Mouse (Mus musculus) stomach, embryonic 15.5 days (tissue): ENCODE results near the gene Ikzf2. TPM values are rescaled to one million over a fixed set of nuclear protein-coding genes. Genes with fewer than 3 reads are reported as not detected.

ENCODE experiments used
- ATAC-seq: fragments of 200-750 bp; cut with Nextera tagmentation; 2 replicates; pipeline ENCODE4 v1.8.0; 2017; ENCODE audit warnings: low read depth, moderate number of reproducible peaks, moderate TSS enrichment; ENCODE audit not compliant: insufficient read depth, low FRiP score
- H3K27ac ChIP-seq: fragments of 300-500 bp; sonication (generic); 2 replicates; pipeline ENCODE4 v1.5.1; 2015; ENCODE audit warnings: mild to moderate bottlenecking, inconsistent platforms
- H3K27me3 ChIP-seq: fragments of 300-500 bp; sonication (generic); replicated peaks from 2 replicates; pipeline ENCODE4 v1.6.1; 2015; ENCODE audit warnings: inconsistent platforms
- H3K36me3 ChIP-seq: fragments of 300-500 bp; sonication (generic); 2 replicates; pipeline ENCODE4 v1.6.1; 2015; ENCODE audit warnings: inconsistent platforms
- H3K4me1 ChIP-seq: fragments of 300-500 bp; sonication (generic); 2 replicates; pipeline ENCODE4 v1.6.1; 2015; ENCODE audit warnings: inconsistent platforms
- H3K4me2 ChIP-seq: fragments of 300-500 bp; sonication (generic); 2 replicates; pipeline ENCODE4 v1.6.1; 2015; ENCODE audit warnings: mild to moderate bottlenecking, inconsistent platforms
- H3K4me3 ChIP-seq: fragments of 300-500 bp; sonication (generic); replicated peaks from 2 replicates; pipeline ENCODE4 v1.5.1; 2015; ENCODE audit warnings: inconsistent platforms
- H3K9ac ChIP-seq: fragments of 300-500 bp; sonication (generic); 2 replicates; pipeline ENCODE4 v1.6.1; 2015; ENCODE audit warnings: inconsistent platforms
- H3K9me3 ChIP-seq: fragments of 300-500 bp; sonication (generic); 2 replicates; pipeline ENCODE4 v1.6.1; 2016; ENCODE audit warnings: inconsistent platforms
- WGBS: fragments of 180-500 bp; shearing (Covaris S2); methylation state at CpG from one replicate; pipeline ENCODE4 v1.1.7; 2015; 5-methylcytosine and 5-hydroxymethylcytosine counted together
- polyA plus RNA-seq: library from polyadenylated mRNA; unstranded; fragments of >200 nt; fragmentation: Nextera tagmentation; extraction: Ambion mirVana; gene quantifications from 2 replicates; pipeline ENCODE4 v1.2.1, GENCODE M21; 2015

Ikzf2 gene
- polyA plus RNA-seq, 1 experiment from 2014 or later, result 7.1 TPM

- no peaks in the 10 kb centered on the region for H3K36me3 ChIP-seq
- H3K4me2 ChIP-seq, result no peak overlapping the region
- no peaks in the 10 kb centered on the region for H3K4me1 ChIP-seq
- no peak overlapping the region for H3K9ac ChIP-seq
- no peak for ATAC-seq
- 53% methylated on average over 4 of the region's 4 CpGs for WGBS
- H3K9me3 ChIP-seq, result no peaks in the 10 kb centered on the region
- H3K4me3 ChIP-seq, result no peak overlapping the region
- H3K27me3 ChIP-seq, result no peaks in the 10 kb centered on the region
- no peak overlapping the region for H3K27ac ChIP-seq
Measured at GRCm38 (mm10) chr1:69535507-69535906, 151.5 kb downstream of the Ikzf2 start.

GRCm38 (mm10) chr1:69533048-69533447 lies 154.0 kb downstream of the Ikzf2 start:
- 89% methylated on average over 10 of the region's 10 CpGs for WGBS
- no peak overlapping the region for H3K4me3 ChIP-seq
- H3K4me1 ChIP-seq, result no peaks in the 10 kb centered on the region
- H3K27ac ChIP-seq, result no peak overlapping the region
- H3K9me3 ChIP-seq, result no peaks in the 10 kb centered on the region
- no peaks in the 10 kb centered on the region for H3K36me3 ChIP-seq
- H3K27me3 ChIP-seq, result no peaks in the 10 kb centered on the region
- no peak overlapping the region for H3K9ac ChIP-seq
- H3K4me2 ChIP-seq, result no peak overlapping the region
- no peak for ATAC-seq

GRCm38 (mm10) chr1:69528696-69529095 lies 158.3 kb downstream of the Ikzf2 start:
- 55% methylated on average over 4 of the region's 4 CpGs for WGBS
- no peaks in the 10 kb centered on the region for H3K9me3 ChIP-seq
- H3K9ac ChIP-seq, result no peak overlapping the region
- H3K4me3 ChIP-seq, result no peak overlapping the region
- H3K4me2 ChIP-seq, result no peak overlapping the region
- H3K4me1 ChIP-seq, result no peaks in the 10 kb centered on the region
- no peaks in the 10 kb centered on the region for H3K36me3 ChIP-seq
- H3K27ac ChIP-seq, result no peak overlapping the region
- no peak for ATAC-seq
- H3K27me3 ChIP-seq, result no peaks in the 10 kb centered on the region

GRCm38 (mm10) chr1:69521656-69522055 lies 165.4 kb downstream of the Ikzf2 start:
- Histone ChIP-seq H3K9me3 (no peaks in the 10 kb centered on the region), H3K36me3 (no peaks in the 10 kb centered on the region), H3K4me1 (no peaks in the 10 kb centered on the region), H3K27me3 (no peaks in the 10 kb centered on the region), H3K27ac (no peak overlapping the region), H3K4me2 (no peak overlapping the region), H3K4me3 (no peak overlapping the region), H3K9ac (no peak overlapping the region)
- 83% methylated on average over 2 of the region's 2 CpGs for WGBS
- ATAC-seq, result no peak

- no peak overlapping the region for H3K9ac ChIP-seq
- ATAC-seq, result no peak
- no peaks in the 10 kb centered on the region for H3K9me3 ChIP-seq
- no peak overlapping the region for H3K4me2 ChIP-seq
- H3K36me3 ChIP-seq, result no peaks in the 10 kb centered on the region
- H3K4me1 ChIP-seq, result no peaks in the 10 kb centered on the region
- H3K27ac ChIP-seq, result no peak overlapping the region
- 91% methylated on average over 4 of the region's 4 CpGs for WGBS
- H3K27me3 ChIP-seq, result no peaks in the 10 kb centered on the region
- H3K4me3 ChIP-seq, result no peak overlapping the region
Measured at GRCm38 (mm10) chr1:69519356-69519755, 167.7 kb downstream of the Ikzf2 start.

GRCm38 (mm10) chr1:69518012-69518411 lies 169.0 kb downstream of the Ikzf2 start:
- 70% methylated on average over 4 of the region's 4 CpGs for WGBS
- H3K9me3 ChIP-seq, result no peaks in the 10 kb centered on the region
- H3K9ac ChIP-seq, result no peak overlapping the region
- H3K27ac ChIP-seq, result no peak overlapping the region
- no peak for ATAC-seq
- H3K4me3 ChIP-seq, result no peak overlapping the region
- H3K36me3 ChIP-seq, result no peaks in the 10 kb centered on the region
- H3K27me3 ChIP-seq, result no peaks in the 10 kb centered on the region
- H3K4me2 ChIP-seq, result no peak overlapping the region
- H3K4me1 ChIP-seq, result no peaks in the 10 kb centered on the region

- Histone ChIP-seq H3K36me3 (no peaks in the 10 kb centered on the region), H3K27ac (peak overlapping the region; percentile 16; the same call in 1 of the 2 replicates), H3K9me3 (no peaks in the 10 kb centered on the region), H3K9ac (no peak overlapping the region), H3K27me3 (no peaks in the 10 kb centered on the region), H3K4me3 (no peak overlapping the region), H3K4me2 (no peak overlapping the region), H3K4me1 (no peaks in the 10 kb centered on the region)
- WGBS, result 70% methylated on average over 5 of the region's 5 CpGs
- ATAC-seq, result 0 out of 2 replicates have a peak, but pooled peaks have one; percentile 43
Measured at GRCm38 (mm10) chr1:69516144-69516543, 170.9 kb downstream of the Ikzf2 start.

GRCm38 (mm10) chr1:69513595-69514250 lies 173.3 kb downstream of the Ikzf2 start:
- ATAC-seq, result peak; percentile 39; the same call in 1 of the 2 replicates

GRCm38 (mm10) chr1:69508275-69508674 lies 178.8 kb downstream of the Ikzf2 start:
- H3K4me1 ChIP-seq, result no peaks in the 10 kb centered on the region
- H3K9ac ChIP-seq, result no peak overlapping the region
- no peak overlapping the region for H3K4me2 ChIP-seq
- H3K4me3 ChIP-seq, result no peak overlapping the region
- 55% methylated on average over 3 of the region's 3 CpGs for WGBS
- no peak overlapping the region for H3K27ac ChIP-seq
- H3K9me3 ChIP-seq, result no peaks in the 10 kb centered on the region
- H3K36me3 ChIP-seq, result no peaks in the 10 kb centered on the region
- no peaks in the 10 kb centered on the region for H3K27me3 ChIP-seq
- no peak for ATAC-seq

More at GRCm38 (mm10) chr1:69513595-69514250, 173.3 kb downstream of the Ikzf2 start:
- Histone ChIP-seq H3K4me3 (no peak overlapping the region), H3K4me2 (no peak overlapping the region), H3K27me3 (no peaks in the 10 kb centered on the region), H3K27ac (no peak overlapping the region), H3K9ac (no peak overlapping the region), H3K9me3 (no peaks in the 10 kb centered on the region), H3K4me1 (no peaks in the 10 kb centered on the region), H3K36me3 (no peaks in the 10 kb centered on the region)
- WGBS, result 32% methylated on average over 5 of the region's 5 CpGs

- Histone ChIP-seq H3K4me1 (no peaks in the 10 kb centered on the region), H3K9ac (no peak overlapping the region), H3K4me2 (no peak overlapping the region), H3K36me3 (no peaks in the 10 kb centered on the region), H3K9me3 (no peaks in the 10 kb centered on the region), H3K27me3 (no peaks in the 10 kb centered on the region), H3K27ac (no peak overlapping the region), H3K4me3 (no peak overlapping the region)
- ATAC-seq, result no peak
- WGBS, result 78% methylated on average over 6 of the region's 6 CpGs
Measured at GRCm38 (mm10) chr1:69507513-69507912, 179.5 kb downstream of the Ikzf2 start.

- Histone ChIP-seq H3K4me2 (no peak overlapping the region), H3K4me3 (no peak overlapping the region), H3K36me3 (no peaks in the 10 kb centered on the region), H3K9ac (no peak overlapping the region), H3K4me1 (no peaks in the 10 kb centered on the region), H3K27me3 (no peaks in the 10 kb centered on the region), H3K27ac (no peak overlapping the region), H3K9me3 (no peaks in the 10 kb centered on the region)
- ATAC-seq, result no peak
- WGBS, result 88% methylated on average over 7 of the region's 7 CpGs
Measured at GRCm38 (mm10) chr1:69506615-69507159, 180.4 kb downstream of the Ikzf2 start.

- no peak overlapping the region for H3K9ac ChIP-seq
- H3K4me3 ChIP-seq, result no peak overlapping the region
- no peak overlapping the region for H3K27ac ChIP-seq
- H3K27me3 ChIP-seq, result no peaks in the 10 kb centered on the region
- H3K36me3 ChIP-seq, result no peaks in the 10 kb centered on the region
- no peaks in the 10 kb centered on the region for H3K9me3 ChIP-seq
- WGBS, result 90% methylated on average over 6 of the region's 6 CpGs
- no peak for ATAC-seq
- H3K4me1 ChIP-seq, result no peaks in the 10 kb centered on the region
- no peak overlapping the region for H3K4me2 ChIP-seq
Measured at GRCm38 (mm10) chr1:69506011-69506410, 181.0 kb downstream of the Ikzf2 start.
